Mouse (Mus musculus) adrenal gland (tissue): Measurements from ENCODE around the gene Atp6v0c.

ENCODE experiments used
- intact Hi-C: fragments of 180-260 bp; cut with DNase I; formaldehyde crosslinking; loops from one replicate; pipeline ENCODE4 v1.15.1; 2025
- long read RNA-seq, 2 experiments: library from polyadenylated mRNA; unstranded; transcript quantifications; one replicate each; pipeline ENCODE4 v2.0.0; 2020; ENCODE audit warnings: borderline replicate concordance in 1 of 2; ENCODE audit not compliant: insufficient replicate concordance in 1 of 2

Gene Atp6v0c
- long read RNA-seq, experiment 1, transcript Atp6v0c-201 (3 exons, 1,183 nt), result major isoform, 542 of 553 reads
- long read RNA-seq, experiment 1, partial matches to known transcripts, result 3 of 553 reads
- long read RNA-seq, experiment 1, other reads (novel, unspliced or antisense), result 6 of 553 reads
- long read RNA-seq, experiment 2, transcript Atp6v0c-201 (3 exons, 1,183 nt), result major isoform, 716 of 734 reads
- long read RNA-seq, experiment 2, partial matches to known transcripts, result 5 of 734 reads
- long read RNA-seq, experiment 2, other reads (novel, unspliced or antisense), result 9 of 734 reads

- intact Hi-C loops, result loop anchor here (5.0 kb wide), 3 partner anchors 38 to 223 kb away; partner anchors contain the start of genes Ntn3 and Tbc1d24
These were observed at the start of gene Atp6v0c for GRCm38 (mm10) chr17:24169317-24170065. TSS of gene Atp6v0c (minus strand) at chr17:24169702.

DNA sequence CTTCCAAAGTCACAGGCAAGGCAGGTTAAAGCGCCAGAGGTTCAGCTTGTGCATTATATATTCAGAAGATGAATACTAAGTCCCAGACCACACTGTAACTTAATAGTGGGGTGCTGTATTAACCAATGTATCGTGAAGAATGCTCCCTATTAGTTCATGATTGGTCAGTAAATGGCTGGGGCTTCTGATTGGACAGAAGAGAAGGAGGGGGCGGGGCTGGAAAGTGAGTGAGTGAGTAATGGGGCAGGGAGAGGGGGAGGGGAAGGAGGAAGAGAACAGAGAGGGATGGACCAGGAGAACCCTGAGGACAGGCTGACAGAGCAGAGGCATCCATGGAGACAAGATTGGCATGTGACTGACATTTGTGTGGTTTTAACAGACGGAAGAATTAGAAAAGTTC is 47.3 kb upstream of the Atp6v0c start:
- intact Hi-C loops, result no loop called here

DNA sequence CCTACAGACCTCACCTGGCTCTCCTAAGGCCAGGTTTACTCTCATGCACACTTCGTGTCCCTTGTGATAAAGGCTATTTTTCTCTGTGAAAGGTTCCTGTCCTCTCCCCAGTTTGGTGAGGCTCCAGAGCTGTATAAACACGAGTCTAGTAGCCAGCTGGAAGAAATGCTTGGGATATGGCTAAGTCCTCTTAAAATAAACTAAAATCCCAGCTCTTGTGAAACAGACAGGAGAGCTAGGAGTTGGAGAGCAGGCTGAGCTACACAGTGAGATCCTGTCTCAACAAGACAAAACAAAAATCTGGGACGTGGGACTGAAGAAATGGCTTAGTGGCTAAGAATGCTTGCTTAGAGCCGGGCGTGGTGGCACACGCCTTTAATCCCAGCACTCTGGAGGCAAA is 43.7 kb upstream of the Atp6v0c start:
- intact Hi-C loops, result no loop called here

DNA sequence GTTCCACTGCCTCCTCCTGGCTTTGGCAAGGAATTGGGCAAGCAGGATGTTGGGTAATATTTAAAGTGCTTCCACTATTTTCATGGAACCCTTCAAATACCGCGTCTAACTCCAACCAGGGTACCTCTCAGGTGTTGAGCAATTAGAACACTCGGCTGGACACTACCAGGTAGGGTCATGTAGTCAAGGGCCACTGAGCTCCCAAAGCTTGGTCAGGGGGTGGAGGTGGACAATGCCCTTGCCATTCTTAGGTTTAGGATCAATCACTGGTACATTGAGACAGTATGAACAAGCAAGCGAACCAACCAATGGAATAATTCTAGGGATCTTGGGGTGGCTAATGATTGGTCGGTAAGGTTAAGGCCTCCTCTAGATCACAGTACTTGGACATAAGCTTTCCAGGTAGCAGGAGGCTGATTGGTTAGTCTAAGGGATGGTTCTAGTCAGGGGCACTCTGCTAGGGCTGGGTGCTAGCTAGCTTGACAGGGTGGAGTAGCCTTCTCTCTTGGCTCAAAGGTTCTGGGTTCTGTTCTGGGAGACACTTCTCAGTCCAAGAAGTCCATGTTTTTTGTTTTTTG is 43.0 kb upstream of the Atp6v0c start:
- intact Hi-C loops, result no loop called here

- intact Hi-C loops, result no loop called here
These were observed 42.3 kb upstream of the Atp6v0c start for GRCm38 (mm10) chr17:24211631-24212440.

DNA sequence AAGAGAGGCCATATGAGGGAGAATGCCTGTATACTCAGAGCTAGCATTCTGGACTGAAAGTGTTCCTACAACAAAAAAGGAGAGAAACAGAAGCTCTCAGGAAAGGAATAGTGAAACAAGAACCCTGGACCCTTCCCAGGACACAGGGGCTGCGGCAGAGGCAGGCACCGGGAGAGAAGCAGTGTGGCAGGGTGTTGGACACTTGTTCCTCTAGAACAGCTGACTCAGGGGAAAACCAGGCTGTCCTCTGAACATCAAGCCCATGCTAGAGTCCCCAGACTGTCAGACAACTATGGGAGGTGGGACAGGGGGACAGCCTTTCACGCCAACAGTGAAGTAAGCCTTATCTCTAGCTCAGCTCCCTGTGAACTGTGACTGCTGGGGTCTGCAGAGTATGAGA is 41.1 kb upstream of the Atp6v0c start:
- intact Hi-C loops, result no loop called here

GRCm38 (mm10) chr17:24209916-24210240 is 40.4 kb upstream of the Atp6v0c start:
- intact Hi-C loops, result loop anchor here (5.0 kb wide), 1 partner anchor 38 kb away; no protein-coding TSS in a partner anchor

DNA sequence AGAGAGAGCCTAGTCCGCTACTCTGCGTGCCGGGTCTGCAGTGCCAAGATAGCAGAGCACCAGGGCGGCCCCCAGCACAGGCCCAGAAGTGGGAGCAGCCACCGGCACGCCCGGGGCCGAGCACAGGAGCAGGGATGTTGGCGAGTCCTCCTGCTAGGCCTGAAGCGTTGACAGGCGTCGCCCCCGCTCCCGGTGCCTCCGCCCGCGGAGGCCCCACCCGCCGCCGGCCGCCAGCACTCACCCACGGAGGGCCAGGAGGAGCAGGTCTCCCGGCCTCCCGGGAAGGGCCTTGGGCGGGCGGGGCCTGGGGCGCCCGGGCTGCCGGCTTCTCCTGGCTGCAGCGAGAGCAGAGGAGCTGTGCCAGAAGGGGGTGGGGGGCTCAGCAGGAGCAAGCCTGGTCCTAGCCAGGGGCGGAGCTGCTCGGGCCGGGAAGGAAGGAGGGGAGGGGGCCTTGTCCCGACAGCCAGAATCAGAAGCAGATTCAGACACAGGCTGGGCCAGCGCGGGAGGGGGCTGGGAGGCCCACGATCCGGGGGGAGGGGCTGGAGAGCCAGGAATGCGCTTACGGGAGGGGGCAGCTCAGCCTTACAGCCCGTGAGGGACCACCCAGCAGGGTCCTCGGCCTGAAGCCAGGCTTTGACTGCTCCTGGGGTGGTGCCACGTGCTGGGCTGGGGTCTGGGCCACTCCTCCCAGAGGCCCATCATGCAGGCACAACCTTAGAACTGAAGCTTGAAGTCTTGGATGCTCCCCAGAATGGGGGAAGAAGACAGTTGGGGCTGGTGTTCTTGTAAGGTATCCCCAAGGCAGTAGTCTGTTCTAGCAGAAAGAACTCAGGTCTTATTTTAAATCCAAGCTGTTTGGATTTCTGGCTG is 39.8 kb upstream of the Atp6v0c start, which contains the start of gene Ntn3:
Gene Ntn3 (minus strand): TSS at position 489 of the 873 bp plus-strand sequence.
- intact Hi-C loops, result loop anchor here (5.0 kb wide), 1 partner anchor 37 kb away; no protein-coding TSS in a partner anchor

- intact Hi-C loops, result loop anchor here (5.0 kb wide), 1 partner anchor 36 kb away; no protein-coding TSS in a partner anchor
These were observed 39.1 kb upstream of the Atp6v0c start for GRCm38 (mm10) chr17:24208641-24209042.

GRCm38 (mm10) chr17:24207768-24208640 is 38.5 kb upstream of the Atp6v0c start:
- intact Hi-C loops, result loop anchor here (5.0 kb wide), 1 partner anchor 36 kb away; no protein-coding TSS in a partner anchor

DNA sequence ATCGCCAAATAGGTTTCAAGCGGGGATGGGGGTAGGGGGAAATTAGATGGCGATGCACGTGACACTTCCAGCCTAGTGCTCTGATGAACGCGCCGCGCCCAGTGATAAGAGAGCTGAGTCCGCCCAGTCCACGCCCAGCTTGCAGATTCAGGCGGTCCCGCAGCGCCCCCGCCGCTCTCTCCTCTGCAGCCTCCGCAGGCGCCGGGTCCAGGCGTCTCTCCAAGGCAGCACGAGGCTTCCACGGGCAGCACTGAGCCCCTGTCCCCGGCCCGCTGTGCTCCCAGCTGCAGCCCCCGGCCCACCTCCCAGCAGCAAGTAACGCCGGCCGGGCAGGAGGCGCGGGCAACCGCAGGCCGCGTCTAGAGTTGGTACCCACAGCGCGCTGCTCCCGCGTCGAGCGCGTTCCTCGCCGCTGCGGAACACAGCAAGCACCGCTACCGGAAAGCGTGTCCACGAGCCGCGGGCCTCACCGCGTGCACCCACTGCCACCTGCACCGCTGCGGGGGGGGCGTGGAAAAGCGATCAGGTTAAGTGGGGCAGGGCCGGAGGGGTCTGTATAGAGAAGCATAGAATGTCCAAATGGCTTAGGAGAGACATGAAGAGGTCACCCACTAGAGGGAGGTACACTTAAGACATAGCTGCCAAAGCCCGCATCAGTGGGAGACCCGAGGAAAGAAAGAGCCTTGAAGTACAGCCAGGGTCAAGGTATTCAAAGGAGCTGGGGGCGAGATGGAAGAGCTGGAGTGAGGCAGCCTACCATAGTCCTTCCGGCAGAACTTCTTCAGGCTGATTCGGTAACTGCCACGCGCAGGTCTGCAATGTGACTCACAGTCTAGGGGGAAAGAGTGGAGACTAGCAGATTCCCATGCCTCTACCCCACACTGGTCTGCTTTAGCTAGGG is 37.2 kb upstream of the Atp6v0c start:
- intact Hi-C loops, result loop anchor here (5.0 kb wide), 1 partner anchor 34 kb away; no protein-coding TSS in a partner anchor

DNA sequence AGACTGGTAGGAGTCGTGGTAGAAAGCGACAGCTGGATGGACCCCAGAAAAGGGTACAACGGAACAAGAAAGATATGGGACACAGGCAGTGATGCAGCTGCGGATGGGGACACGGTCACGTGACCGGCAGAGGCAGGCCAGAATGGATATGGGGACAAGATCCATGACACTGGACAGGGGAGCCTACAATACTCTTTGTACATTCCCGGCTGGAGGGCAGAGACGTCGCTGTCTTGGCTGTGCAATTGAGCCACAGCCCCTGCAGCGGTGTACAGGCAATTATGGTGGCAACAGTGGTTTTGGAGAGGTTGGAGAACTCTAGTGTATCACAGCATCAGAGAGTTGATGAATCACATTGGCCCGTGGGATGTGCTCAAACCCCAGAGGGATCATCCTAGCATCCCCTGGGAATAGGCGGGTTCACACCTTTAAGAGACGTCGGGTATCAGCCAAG is 36.4 kb upstream of the Atp6v0c start:
- intact Hi-C loops, result loop anchor here (5.0 kb wide), 1 partner anchor 34 kb away; no protein-coding TSS in a partner anchor

GRCm38 (mm10) chr17:24205284-24205888 is 35.9 kb upstream of the Atp6v0c start, which contains the start of gene Tbc1d24:
TSS of gene Tbc1d24 (minus strand) at chr17:24205562.
- intact Hi-C loops, result loop anchor here (5.0 kb wide), 1 partner anchor 33 kb away; no protein-coding TSS in a partner anchor

DNA sequence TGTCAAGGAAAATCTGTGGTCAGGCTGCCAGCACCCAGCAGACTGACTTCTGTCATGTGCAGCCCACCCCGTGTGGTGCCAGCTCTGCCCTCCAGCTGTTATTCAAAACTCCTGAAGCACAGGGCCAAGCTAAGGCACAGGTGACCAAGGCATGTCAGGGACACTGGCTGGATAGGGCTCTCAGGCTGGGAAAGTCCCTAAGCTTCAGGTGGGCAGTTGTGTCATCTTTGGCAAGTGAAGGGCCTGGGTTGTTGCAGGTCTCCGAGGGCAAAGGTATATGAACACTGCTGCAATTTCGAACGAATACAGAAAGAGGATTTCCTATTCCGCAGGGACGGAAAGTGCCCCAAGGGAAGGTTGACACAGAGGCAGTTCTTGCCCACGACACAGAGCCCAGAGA is 35.3 kb upstream of the Atp6v0c start:
- intact Hi-C loops, result loop anchor here (5.0 kb wide), 2 partner anchors 33 to 47 kb away; partner anchors contain the start of gene Ccnf

GRCm38 (mm10) chr17:24203611-24204534 is 34.4 kb upstream of the Atp6v0c start:
- intact Hi-C loops, result loop anchor here (5.0 kb wide), 1 partner anchor 48 kb away; the partner anchor contains the start of gene Ccnf

GRCm38 (mm10) chr17:24203068-24203467 is 33.6 kb upstream of the Atp6v0c start:
- intact Hi-C loops, result loop anchor here (5.0 kb wide), 1 partner anchor 49 kb away; the partner anchor contains the start of gene Ccnf
